Mouse (Mus musculus): ENCODE results near the gene En2.

The En2 gene

GRCm38 (mm10) chr5:28176585-28176984 lies 11.1 kb downstream of the En2 start:
- in situ Hi-C loops (cut with MboI, MseI), result loop anchor here (10.0 kb wide), 1 partner anchor 382 kb away; the partner anchor contains the start of gene Paxip1

DNA sequence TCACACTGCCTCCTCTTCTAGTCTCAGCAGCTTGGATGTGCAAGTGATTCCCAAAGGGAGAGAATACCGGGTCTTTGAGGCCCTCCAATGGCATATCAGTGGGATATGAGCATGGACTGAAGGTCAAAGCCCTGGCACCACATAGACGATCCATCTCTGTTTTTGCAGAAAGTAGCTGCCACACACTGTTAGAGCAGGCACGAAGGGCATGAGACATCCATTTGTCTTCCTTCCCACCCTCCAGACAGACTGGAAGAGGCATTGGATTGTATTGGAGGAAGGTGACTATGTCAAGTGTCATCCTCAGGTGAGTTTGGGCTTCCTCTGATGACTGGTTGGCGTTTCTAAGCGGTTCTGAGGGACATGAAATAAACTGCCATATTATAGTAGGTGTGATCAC lies 12.8 kb downstream of the En2 start:
- in situ Hi-C loops (cut with MboI, MseI), result loop anchor here (10.0 kb wide), 1 partner anchor 384 kb away; the partner anchor contains the start of gene Paxip1

DNA sequence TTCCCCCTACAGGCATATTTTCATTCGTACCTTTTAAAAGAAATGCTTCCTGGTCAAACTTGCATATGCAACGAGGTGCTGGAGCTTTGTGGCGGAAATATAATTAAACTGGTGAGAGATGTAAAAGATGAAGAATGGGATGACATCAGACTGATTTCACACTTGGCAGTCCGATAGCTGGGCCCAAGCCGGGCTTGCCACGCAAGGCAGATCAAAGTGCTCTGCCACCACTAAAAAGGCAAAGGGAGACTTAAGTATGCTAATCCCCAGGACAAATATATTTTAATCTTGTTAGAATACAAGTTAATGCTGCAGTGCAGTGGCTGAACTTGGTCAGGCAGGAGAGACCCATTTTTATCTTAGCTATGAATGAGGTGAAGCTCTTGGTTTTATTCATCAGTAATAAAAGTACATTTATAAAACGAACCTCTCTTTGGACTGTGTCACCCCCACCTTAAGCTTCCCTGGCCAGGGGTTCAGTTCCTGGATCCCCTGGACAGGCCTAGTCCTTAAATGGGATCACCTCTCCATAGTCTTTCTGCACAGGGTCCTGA lies 13.8 kb downstream of the En2 start:
- in situ Hi-C loops (cut with MboI, MseI), result loop anchor here (10.0 kb wide), 1 partner anchor 385 kb away; the partner anchor contains the start of gene Paxip1

- in situ Hi-C loops (cut with MboI, MseI), result no loop called here
Observed at GRCm38 (mm10) chr5:28191201-28192098, 26.0 kb downstream of the En2 start.

DNA sequence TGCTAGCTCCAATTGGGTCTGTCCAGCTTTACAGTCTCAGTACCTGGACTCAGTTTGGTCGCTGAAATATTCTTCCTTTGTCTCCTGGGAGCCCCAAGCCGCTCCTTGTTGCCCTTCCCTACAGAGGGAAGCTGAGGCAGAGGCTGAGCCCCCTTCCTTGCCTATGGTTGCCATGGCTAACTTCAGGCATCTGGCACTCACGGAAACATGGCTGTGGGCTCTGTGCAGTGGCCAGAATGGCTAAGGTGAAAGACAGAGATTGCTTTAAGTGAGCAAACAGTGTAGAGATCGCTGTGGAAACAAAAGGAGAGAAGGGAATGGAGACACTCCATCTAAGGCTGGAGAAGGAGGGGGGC lies 26.6 kb downstream of the En2 start:
- in situ Hi-C loops (cut with MboI, MseI), result no loop called here

DNA sequence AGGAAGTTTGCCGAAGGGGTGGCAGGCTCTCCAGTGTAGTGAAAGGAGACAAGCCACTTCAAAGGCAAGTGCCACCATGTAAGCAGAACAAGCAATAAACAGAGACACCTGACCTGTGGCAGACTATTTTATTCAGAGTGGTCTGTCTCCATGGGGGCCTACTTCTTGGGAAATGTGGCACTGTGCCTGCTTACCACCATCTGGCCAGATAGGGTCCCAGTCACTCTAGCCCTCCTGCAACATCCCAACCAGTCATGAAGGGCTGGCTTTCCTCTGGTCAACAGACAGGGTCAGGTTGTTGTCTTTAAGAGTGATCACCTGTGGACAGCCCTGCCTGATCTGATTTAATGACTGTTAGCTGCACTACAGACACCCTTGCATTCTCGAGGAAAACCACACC lies 30.0 kb downstream of the En2 start:
- in situ Hi-C loops (cut with MboI, MseI), result no loop called here

GRCm38 (mm10) chr5:28199089-28199873 lies 33.8 kb downstream of the En2 start:
- in situ Hi-C loops (cut with MboI, MseI), result no loop called here

- in situ Hi-C loops (cut with MboI, MseI), result no loop called here
Observed at GRCm38 (mm10) chr5:28203086-28203485, 37.6 kb downstream of the En2 start.

DNA sequence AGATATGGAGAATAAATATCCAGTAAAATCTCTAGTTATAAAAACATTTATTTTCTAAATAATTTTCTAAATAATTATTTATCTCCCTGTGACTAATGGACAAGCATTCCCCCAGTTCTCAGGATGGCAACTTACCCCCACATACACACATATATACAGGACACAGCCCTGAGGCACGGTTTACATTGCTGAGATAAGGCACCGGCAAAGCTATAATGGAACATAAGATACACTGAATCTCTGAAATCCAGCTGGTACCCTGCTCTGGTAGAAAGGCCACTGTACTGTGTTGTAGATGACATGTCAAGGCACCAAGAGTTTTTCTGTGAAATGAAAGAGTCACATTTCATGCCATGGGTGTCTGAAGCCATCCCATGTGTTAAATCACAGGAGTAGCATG lies 39.2 kb downstream of the En2 start:
- in situ Hi-C loops (cut with MboI, MseI), result no loop called here

DNA sequence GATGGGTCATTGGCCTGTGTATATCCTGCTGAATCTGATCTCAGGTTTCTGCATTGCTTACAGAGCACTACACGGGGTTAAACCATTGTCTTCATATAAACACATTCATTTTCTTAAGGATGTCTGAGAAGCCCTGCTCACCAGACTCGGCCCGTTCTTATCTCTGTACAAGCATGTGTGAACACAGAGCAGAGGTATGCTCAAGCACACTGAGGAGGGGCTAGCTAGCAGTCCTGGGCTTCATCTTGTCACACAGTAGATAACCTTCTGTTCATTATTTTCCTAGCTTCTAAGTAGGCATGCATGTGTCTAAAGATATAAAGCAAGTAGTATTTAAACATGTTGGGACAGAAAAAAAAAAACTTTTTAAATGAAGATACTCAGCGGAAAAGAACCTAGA lies 41.0 kb downstream of the En2 start:
- in situ Hi-C loops (cut with MboI, MseI), result no loop called here

DNA sequence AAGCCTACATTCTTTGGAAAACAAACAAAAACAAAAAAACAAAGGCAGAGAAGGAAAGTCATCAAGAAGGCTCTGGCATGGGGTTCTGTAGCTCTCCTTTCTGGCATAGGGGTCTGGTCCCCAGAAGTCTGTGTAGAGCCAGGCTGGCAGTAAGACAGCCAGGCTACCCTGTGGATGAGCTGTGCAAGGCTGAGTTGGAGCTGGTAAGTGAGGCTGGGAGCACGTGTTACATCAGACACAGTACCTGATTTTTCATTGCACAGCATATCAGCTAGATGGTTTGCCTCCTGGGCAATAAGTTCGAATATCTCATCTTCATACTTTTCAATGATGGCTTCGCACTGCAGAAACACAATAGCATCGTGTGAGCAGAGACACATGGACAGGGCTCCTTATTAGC lies 41.5 kb downstream of the En2 start:
- in situ Hi-C loops (cut with MboI, MseI), result no loop called here

DNA sequence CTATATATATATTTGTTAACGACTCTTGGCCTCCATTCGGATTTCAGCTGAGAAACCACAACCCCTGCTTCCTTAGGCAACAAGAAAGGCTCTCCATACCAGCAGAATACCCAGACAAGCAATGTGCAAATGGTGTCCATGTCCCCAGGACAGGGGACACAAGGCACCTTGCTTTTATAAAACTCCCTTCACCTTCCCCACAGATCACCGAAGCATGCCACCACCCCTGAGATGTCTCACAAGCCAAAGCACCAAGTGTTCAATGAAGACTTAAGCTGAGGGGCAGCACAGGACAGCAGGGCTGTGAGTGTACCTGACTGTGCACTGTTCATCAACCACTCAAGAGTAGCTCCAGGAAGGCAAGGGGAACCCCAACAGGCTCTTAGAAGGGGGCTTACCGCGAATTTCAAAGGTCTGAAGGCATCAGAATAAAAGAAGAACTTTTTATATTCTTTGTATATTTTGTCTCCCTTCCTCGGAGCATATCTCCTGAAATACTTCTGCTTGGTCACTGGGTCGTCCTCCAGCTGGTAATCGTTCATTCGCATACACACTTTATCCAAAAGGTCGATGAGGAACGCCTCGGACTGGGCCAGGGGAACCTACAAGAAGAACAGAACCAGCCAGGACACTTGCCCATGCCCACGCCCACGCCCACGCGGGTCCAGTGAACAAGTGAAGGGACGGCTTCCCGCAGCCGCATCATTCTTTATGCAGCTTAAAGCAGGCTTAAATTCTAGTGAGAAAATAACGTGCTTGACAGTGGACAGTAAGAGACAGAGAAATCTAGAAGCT lies 43.4 kb downstream of the En2 start:
- in situ Hi-C loops (cut with MboI, MseI), result no loop called here

GRCm38 (mm10) chr5:28209549-28210431 lies 44.3 kb downstream of the En2 start:
- in situ Hi-C loops (cut with MboI, MseI), result no loop called here

- in situ Hi-C loops (cut with MboI, MseI), result no loop called here
Observed at GRCm38 (mm10) chr5:28210591-28211550, 45.4 kb downstream of the En2 start.

- in situ Hi-C loops (cut with MboI, MseI), result no loop called here
Observed at GRCm38 (mm10) chr5:28211651-28212310, 46.3 kb downstream of the En2 start.

DNA sequence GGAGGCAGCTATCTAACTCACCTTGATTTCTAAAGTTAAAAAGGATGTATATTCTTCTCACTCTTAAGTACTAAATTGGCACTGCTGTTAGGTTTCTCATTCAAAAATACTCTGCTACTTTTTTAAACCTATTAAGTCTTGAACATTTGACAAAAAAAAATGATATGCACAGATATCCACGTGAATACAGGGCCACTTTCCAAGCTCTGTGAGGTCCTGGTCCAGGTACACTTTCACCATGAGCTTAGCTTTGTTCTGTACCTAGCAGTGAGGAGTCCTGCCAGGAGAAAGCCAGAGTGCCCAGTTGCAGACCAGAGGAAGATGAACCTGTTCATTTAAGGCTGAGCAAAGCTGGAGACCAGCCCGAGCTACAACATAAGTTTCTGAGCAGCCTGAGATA lies 47.9 kb downstream of the En2 start:
- in situ Hi-C loops (cut with MboI, MseI), result no loop called here

DNA sequence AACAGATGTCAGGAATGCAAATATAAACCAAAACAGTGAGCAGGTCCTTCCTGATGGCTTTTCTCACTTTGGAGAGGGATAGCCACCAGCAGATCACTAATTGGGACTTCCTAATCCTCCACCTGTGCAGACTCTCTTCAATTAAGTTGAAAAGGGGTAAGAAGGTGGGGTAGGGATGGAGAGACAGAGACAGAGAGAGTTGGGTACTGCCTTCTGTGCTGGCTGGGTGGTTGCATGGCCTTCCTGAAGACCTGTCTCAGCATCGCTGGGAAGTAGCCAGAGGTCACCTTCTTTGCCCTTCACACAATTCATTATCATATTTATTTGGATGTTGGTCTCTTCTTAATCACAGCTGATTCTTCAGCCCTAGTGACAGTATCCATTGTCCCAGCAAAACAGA lies 54.1 kb downstream of the En2 start:
- in situ Hi-C loops (cut with MboI, MseI), result no loop called here

Data from T-helper 1 cell (primary cell).